11 mouse cellular contexts compared by ENCODE assay signal in genomic region chr1:179609724-179610505, GRCm38 (mm10). TPM values are rescaled to one million over a fixed set of nuclear protein-coding genes. Genes with fewer than 3 reads are reported as not detected.
DNase-seq lines count a peak whose midpoint lies in the region; ATAC-seq and TF ChIP-seq lines count a peak whose summit lies in the region.
"Had no signal": no experiment of that assay in that cellular context is flagged by ENCODE, and none has a peak within 500 bp of the region (broad histone marks: within the 10 kb centered on the region; RNA-seq: fewer than 3 reads in every experiment).

No protein-coding gene starts in this region.

- in situ Hi-C loops in ES-E14 (cut with MboI; ENCODE audit: low sequenced_read_pairs in 2 of 2, unreplicated experiment in 2 of 2), result no loop called here

- DNase-seq in cerebellum, postnatal 4 days (ENCODE audit: low spot score in 2 of 2), result no peak
- DNase-seq in kidney, adult 9 months, result no peak
- DNase-seq in ES-E14 (ENCODE audit: low read depth, low spot score), result no peak
- DNase-seq in cerebellum, postnatal 36 days, result peak; percentile 59 to 61
- DNase-seq: heart, adult 2 months had no signal

- H3K9ac ChIP-seq in kidney, embryonic 15.5 days, result no peak overlapping the region
- H3K9ac ChIP-seq in ES-E14 (ENCODE audit: insufficient read depth, low read depth, low read length, poor library complexity, severe bottlenecking), result no peak overlapping the region
- H3K9ac ChIP-seq in forebrain, embryonic 15.5 days (replicated peaks), result no peak overlapping the region

- WGBS in kidney, embryonic 15.5 days, result 53% methylated on average over 26 of the region's 26 CpGs
- 60% methylated on average over 26 of the region's 26 CpGs for WGBS in forebrain, embryonic 15.5 days

- peak; percentile 73 for ATAC-seq in cerebellum, adult (ENCODE audit: insufficient number of reproducible peaks, low FRiP score, low TSS enrichment)
- peak; percentile 52; the same call in 1 of the 2 replicates for ATAC-seq in kidney, embryonic 15.5 days (replicated peaks; ENCODE audit: low FRiP score)
- ATAC-seq in granulocyte monocyte progenitor cell, adult 5-6 weeks (replicated peaks; ENCODE audit: poor library complexity, severe bottlenecking), result no peak
- ATAC-seq in forebrain, embryonic 15.5 days (replicated peaks), result no peak
- ATAC-seq: forebrain, embryonic 14.5 days; intestine, postnatal 0 days had no signal

- no peak overlapping the region for H3K4me3 ChIP-seq in kidney, embryonic 15.5 days (replicated peaks)
- peak overlapping the region; percentile 17 to 26; a peak in 2 of 4 replicates for H3K4me3 ChIP-seq in ES-E14 (ENCODE audit: insufficient read depth in 1 of 2, low read depth in 1 of 2, low read length in 2 of 2, poor library complexity in 1 of 2, severe bottlenecking in 1 of 2)
- no peak overlapping the region for H3K4me3 ChIP-seq in forebrain, embryonic 15.5 days
- H3K4me3 ChIP-seq: heart, adult 2 months had no signal

- no peak overlapping the region for H3K4me2 ChIP-seq in kidney, embryonic 15.5 days
- H3K4me2 ChIP-seq in forebrain, embryonic 15.5 days (replicated peaks), result no peak overlapping the region

- peaks cover 11% of the 10 kb centered on the region; the same call in 1 of the 2 replicates for H3K36me3 ChIP-seq in kidney, embryonic 15.5 days
- H3K36me3 ChIP-seq in ES-E14 (ENCODE audit: control insufficient read depth, insufficient read depth, low read length, poor library complexity, severe bottlenecking), result peaks cover 4% of the 10 kb centered on the region; the same call in 1 of the 2 replicates
- H3K36me3 ChIP-seq in forebrain, embryonic 15.5 days, result peaks cover 11% of the 10 kb centered on the region

- no peaks in the 10 kb centered on the region for H3K27me3 ChIP-seq in kidney, embryonic 15.5 days
- no peaks in the 10 kb centered on the region for H3K27me3 ChIP-seq in forebrain, embryonic 15.5 days

- H3K27ac ChIP-seq in kidney, embryonic 15.5 days, result no peak overlapping the region
- no peak overlapping the region for H3K27ac ChIP-seq in ES-E14 (ENCODE audit: insufficient read depth, low read depth, low read length, poor library complexity, severe bottlenecking)
- H3K27ac ChIP-seq in forebrain, embryonic 15.5 days (replicated peaks), result no peak overlapping the region
- H3K27ac ChIP-seq: heart, adult 2 months had no signal

- H3K9me3 ChIP-seq in kidney, embryonic 15.5 days (replicated peaks), result no peaks in the 10 kb centered on the region
- H3K9me3 ChIP-seq in ES-E14 (ENCODE audit: control insufficient read depth, insufficient read depth, low read depth, low read length), result no peaks in the 10 kb centered on the region
- H3K9me3 ChIP-seq in forebrain, embryonic 15.5 days, result no peaks in the 10 kb centered on the region

- no peaks in the 10 kb centered on the region for H3K4me1 ChIP-seq in kidney, embryonic 15.5 days
- 0 out of 4 replicates have a peak, but pooled peaks cover 0 to 1% of the 10 kb centered on the region in 2 experiments for H3K4me1 ChIP-seq in ES-E14 (ENCODE audit: control insufficient read depth in 2 of 2, insufficient read depth in 2 of 2, low read length in 2 of 2, poor library complexity in 1 of 2)
- peaks cover 10% of the 10 kb centered on the region for H3K4me1 ChIP-seq in forebrain, embryonic 15.5 days

TF ChIP-seq in ES-E14, 5 proteins besides CTCF, POLR2A, EP300 and RAD21:
- no peak for TF ChIP-seq ZC3H11A (IDR thresholded peaks at IDR 0.05; ENCODE audit: borderline replicate concordance, low read depth, low read length)
- no peak for TF ChIP-seq ZNF384 (IDR thresholded peaks at IDR 0.05; ENCODE audit: low read depth, low read length)
- TF ChIP-seq HCFC1 (IDR thresholded peaks at IDR 0.05; ENCODE audit: borderline replicate concordance, insufficient read depth, low read length), result no peak
- no peak for TF ChIP-seq CHD2 (IDR thresholded peaks at IDR 0.05; ENCODE audit: low read depth, low read length)

RNA-seq across cellular contexts. Expression of gene Sccpdh, which starts 58.1 kb away (rescaled TPM):
- polyA plus RNA-seq in kidney, embryonic 15.5 days (2015; fragmentation: Nextera tagmentation; extraction: Ambion mirVana), result 73.1 and 74.8 TPM in 2 replicates
- 22.1 and 35.8 TPM in 2 replicates for total RNA-seq in ES-E14 (2012; rRNA removed)
- 14.8 and 20.4 TPM in 2 replicates for total RNA-seq in granulocyte monocyte progenitor cell, adult 5-6 weeks (2014; fragmentation: Nextera tagmentation)
- 49.9 and 60.4 TPM in 2 replicates for total RNA-seq in granulocyte monocyte progenitor cell, adult 5-6 weeks (2017)
- 101 and 116 TPM in 2 replicates for polyA plus RNA-seq in forebrain, embryonic 15.5 days (2015; fragmentation: Nextera tagmentation; extraction: Ambion mirVana)

Comparison
In these comparisons a context has a peak if more than half of its experiments do, and no peak if none do; other contexts are left out.
1. DNase-seq: peak in cerebellum, postnatal 36 days (2 of 2); none in cerebellum, postnatal 4 days (0 of 2), kidney, adult 9 months (single experiment) and ES-E14 (single experiment).
2. ATAC-seq: peak in cerebellum, adult (single experiment) and kidney, embryonic 15.5 days (single experiment); none in granulocyte monocyte progenitor cell, adult 5-6 weeks (single experiment) and forebrain, embryonic 15.5 days (single experiment).
3. H3K4me3 ChIP-seq: peak in ES-E14 (2 of 2); none in kidney, embryonic 15.5 days (single experiment) and forebrain, embryonic 15.5 days (single experiment).